Mouse (Mus musculus) mature B cell (primary cell): ENCODE measurements around the gene Mast4.
"Not testable (repeated sequence)": the region's sequence is repeated elsewhere in the genome, so short reads cannot be mapped to it uniquely, and the experiment has no call there.

ENCODE experiments used
- in situ Hi-C: fragments of 300-500 bp; cut with MboI; formaldehyde crosslinking; loops from 2 replicates; pipeline ENCODE4 v1.14.3; 2019

Gene Mast4

DNA sequence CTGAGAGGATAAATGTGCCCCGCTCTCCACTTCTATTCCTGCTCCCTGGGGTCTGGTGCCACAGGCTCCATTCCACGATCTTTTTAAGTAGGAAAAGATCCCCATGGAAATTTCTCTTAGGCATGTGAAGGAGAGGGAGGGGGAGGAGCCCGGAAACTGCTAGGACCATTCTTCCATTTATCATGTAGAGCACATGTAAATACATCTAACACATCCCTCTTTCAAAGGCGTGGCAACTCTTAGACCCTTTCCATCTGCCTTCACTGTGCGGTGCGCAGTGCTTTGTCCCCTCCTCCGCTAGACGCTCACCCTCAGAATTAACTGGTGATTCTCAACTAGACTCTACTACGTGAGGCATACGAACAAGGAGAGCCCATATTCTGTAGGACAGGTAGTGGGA lies 584.4 kb downstream of the Mast4 start:
- in situ Hi-C loops: no loop called here

- in situ Hi-C loops: no loop called here
Measured at GRCm38 (mm10) chr13:102749194-102749593, 585.1 kb downstream of the Mast4 start.

GRCm38 (mm10) chr13:102746803-102747561 lies 587.3 kb downstream of the Mast4 start:
- in situ Hi-C loops: no loop called here

DNA sequence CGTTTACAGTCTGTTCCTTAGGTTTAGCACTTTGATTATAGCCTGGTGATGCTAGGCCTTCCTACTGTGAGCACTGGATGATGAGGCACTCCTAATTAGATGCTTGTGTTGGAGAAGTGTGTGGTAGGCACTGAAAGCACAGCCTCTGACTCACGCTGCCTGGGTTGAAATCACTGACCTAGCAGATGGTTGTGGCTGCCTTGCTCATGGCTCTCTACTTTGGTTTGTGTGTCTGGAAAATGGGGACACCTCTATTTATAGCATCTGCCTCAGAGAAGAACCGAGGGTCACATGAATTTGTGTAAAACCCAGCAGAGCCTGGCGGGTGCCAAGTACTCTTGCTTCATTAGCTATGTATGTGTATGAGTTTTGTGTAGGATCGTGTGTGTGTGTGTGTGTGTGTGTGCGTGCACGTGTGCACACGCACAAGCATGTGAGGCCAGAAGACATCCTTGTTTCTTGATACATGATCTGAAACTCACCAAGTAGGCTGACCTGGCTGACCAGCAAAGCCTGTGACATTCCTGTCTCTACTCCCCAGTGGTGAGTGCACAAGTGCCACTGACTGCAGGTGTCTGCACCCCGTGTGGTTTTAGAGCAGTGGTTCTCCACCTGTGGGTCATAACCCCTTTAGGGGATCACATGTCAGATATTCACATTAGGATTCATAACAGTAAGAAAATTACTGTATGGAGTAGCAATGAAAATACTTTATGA lies 588.5 kb downstream of the Mast4 start:
- in situ Hi-C loops: no loop called here

DNA sequence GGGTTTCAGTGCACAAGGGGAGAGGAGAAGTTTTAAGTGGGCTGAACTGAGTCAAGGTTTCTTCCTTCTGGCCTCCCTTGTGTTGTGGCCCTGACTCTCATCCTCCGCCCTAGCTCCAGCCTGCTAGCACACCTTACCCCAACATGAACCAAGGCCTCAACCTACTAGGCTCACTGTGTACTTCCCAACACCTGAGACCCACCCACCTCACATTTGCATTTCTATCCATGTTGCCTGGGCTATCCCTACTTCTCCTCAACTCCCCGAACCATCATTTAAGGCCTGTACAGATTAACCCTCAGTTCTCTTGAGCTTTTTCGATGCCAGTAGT lies 589.1 kb downstream of the Mast4 start:
- in situ Hi-C loops: no loop called here

GRCm38 (mm10) chr13:102744481-102745269 lies 589.6 kb downstream of the Mast4 start:
- in situ Hi-C loops: loop anchor here (5.0 kb wide), 1 partner anchor 62 kb away; no protein-coding TSS in a partner anchor

DNA sequence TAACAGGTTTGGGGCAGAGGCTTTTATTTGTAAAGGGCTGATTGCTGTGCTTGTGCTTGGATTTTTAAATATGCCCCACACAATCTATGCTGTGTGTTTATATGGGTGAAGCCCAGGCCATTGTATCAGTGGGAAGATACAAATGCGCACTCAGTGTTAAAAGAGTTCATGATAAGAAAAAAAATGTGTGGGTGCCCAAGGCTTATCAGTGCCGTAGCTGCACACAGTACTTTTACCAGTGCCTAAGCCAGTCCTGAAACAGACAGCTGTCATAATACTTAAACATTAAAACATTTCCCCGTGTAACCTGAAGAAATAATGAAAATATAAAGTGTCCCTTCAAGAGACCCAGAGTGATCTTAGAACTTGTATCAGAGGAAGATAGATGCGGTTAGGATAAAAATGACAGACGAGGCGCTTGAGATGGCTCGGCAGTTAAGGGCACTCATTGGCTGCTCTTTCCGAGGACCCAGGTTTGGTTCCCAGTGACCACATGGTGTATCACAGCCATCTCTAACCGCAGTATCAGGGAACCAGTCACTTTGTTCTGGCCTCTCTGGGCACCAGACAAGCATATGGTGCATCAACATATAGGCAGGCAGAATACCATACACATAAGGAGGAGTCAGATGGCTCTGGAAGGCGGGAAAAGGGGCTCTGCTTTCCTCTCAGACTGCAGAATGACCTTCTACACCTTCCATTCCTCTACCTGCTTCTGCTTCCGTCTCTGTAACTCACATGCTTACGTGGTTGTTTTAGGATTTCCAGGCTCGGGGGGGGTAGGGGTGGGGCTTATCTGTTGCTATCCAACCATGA lies 594.4 kb downstream of the Mast4 start:
- in situ Hi-C loops: loop anchor here (5.0 kb wide), 1 partner anchor 58 kb away; no protein-coding TSS in a partner anchor

GRCm38 (mm10) chr13:102737811-102738210 lies 596.5 kb downstream of the Mast4 start:
- in situ Hi-C loops: no loop called here

DNA sequence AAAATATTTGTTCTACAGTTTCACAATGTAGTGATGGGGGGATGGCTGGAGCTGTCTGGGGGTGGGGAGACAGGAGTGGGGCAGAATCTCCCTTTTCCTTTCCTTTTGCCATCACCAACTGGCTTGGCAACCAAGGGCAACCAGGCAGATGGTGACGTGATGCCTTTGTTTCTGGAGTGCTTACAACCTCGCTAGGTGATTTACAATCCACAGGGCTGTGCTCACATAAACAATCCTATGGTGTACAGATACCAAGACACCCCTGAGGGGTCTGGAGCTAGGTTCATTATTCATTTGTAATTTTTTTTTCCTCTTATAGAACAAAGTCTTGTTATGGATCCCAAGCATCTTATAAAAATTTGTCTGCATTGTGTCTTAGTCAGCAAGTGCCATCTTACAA lies 601.2 kb downstream of the Mast4 start:
- in situ Hi-C loops: no loop called here

DNA sequence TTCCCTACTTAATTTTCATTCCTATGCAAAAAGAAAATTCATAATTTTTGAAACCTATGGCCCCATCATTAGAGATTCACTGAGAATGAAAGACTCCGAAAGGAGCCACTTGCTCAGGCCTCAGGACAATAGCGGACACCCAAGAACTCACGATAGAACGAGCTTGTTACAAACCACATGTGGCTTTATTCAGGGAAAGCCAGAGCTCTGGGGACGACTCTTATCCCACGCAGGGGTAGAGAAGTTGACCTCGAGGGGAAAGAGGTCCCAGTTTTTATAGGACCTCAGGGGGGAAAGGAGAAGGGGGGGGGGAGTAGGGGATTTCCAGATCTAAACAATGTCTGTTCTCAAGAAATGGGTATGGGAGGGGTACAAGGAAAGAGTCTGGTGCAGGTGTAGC lies 605.3 kb downstream of the Mast4 start:
- in situ Hi-C loops: not testable (repeated sequence)

DNA sequence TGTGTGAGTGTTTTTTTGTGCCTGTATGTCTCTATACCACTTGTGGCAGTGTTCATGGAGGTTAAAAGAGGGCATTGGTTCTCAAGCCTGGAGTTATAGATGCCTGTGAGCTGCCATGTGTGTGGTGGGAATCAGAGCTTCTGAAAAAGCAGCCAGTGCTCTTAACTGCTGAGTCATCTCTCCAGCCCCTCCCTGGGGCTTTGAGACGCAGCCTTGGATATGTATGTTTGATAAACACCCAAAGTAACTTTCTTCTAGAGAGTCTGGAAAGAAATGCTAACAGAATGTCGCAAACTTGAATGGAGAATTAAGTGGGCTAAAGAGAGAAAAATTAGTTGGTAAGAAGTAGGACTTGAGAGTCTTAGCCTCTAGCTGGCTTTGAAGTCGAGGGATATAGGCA lies 606.3 kb downstream of the Mast4 start:
- in situ Hi-C loops: no loop called here

- in situ Hi-C loops: no loop called here
Measured at GRCm38 (mm10) chr13:102726876-102727275, 607.4 kb downstream of the Mast4 start.

DNA sequence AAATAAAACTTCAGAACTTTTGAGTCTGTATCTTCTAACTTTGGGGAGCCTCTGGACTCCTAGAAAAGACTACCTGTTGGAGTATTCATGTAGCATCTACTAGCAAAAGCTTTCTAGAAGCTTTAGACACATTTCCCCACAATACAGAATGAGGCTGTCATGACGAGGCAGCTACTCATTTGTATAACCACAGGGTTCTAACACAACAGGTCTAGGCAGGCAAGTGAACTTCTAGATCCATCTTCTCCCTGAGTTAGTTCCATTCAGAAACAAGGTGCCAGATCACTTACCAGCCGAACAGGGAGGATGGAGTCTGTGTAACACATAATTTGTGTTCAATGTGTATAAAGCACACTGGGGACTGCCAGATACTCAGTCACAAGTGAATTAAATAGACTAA lies 608.4 kb downstream of the Mast4 start:
- in situ Hi-C loops: no loop called here

DNA sequence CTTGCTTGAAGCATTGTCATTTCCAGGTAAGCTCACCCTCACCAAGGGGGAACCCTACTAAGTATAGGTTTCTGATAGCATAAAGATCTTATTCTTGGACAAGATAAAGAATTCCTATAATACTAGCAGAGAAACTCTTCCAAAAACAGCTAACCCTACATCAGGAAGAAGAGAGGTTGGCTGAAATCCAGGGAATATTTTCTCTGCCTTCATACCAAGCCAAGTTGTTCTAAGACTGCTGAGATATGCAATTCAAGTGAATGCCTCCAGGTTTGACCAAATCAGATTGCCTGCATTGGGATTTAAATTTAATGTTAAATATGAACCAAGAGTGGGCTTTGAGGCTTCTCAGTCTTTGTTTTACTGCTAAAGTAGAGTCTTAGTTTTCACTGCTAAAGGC lies 608.9 kb downstream of the Mast4 start:
- in situ Hi-C loops: no loop called here

DNA sequence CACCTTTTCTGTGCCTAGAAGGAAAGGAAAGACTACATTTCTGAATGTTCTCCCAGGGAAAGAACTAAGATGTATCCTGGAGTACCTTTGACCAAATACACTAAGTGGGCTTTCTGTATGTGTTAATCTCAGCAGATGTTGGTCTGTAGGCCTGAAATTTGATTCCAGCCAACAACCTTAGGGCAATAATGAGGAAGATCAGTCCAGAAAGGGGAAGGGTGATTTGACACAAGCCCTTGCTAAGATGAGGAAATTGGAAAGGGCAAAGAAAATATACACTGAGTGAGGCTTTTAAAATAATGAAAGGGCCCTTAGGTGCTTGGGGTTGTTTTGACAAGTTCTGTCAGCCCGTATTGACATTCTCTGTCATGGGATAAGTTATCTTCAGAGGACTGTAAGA lies 617.3 kb downstream of the Mast4 start:
- in situ Hi-C loops: no loop called here

DNA sequence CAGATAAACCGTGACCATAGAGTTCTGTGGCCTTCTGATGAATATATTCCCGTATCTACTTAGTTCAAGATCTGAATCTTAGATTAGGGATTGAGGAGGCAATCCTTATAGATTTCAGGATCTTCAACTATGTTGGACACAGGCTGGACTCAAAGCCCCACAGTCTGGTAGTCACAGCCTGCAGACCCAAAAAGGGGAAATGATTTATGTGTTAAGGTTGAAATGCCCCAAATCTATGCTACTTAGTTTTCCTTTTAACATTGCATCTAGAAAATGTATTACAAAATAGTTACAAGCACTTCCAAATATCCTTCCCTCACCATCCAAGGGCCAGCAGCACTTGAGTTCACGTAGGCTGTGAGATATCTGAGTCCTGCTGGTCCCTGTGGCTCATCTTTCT lies 633.6 kb downstream of the Mast4 start:
- in situ Hi-C loops: no loop called here

DNA sequence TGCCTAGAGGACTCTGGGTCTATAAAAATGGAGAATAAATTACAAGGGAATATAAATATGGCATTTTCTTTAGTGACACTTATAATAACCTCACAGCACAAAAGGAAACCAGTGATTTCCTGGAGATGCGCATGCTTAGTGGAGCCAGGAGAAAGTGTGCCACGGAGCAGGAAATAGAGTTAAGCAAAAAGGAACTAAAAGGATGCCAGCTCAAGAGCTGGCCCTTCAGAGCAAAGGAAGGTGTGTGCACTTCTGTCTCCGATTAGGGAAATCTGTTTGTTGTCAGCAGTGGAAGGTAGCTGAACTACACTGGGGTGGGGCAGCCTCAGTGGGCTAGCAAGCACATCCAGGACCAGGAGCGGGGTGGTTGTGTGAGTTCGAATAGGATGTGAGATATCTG lies 634.1 kb downstream of the Mast4 start:
- in situ Hi-C loops: no loop called here

DNA sequence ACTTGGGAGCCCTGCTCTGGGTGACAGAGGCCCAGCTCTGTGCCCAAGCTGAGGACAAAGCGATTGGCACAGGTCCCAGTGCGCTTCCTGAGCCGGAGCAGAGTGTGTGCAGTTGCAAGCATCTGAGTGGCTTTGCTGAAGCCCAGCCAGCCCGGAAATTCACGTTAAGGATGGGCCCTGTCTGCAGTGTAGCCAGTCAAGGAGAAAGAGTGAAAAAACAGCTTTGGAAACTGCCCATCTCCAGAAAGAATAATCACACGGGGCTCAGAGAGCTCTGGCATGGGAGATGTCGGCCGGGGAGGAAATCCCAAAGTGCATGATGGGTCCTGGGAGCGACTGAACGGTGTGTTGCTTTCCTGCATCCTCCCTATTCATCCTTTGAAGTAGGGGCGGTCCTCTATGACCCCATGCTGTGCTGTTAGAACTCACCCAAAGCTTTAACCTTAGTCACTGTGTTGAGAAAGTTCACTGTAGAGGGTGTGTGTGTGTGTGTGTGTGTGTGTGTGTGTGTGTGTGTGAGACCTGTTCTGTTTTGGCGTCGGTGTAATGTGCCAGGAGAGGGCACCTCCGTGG lies 635.5 kb downstream of the Mast4 start:
- in situ Hi-C loops: loop anchor here (25.0 kb wide), 1 partner anchor 213 kb away; no protein-coding TSS in a partner anchor

- in situ Hi-C loops: loop anchor here (25.0 kb wide), 1 partner anchor 214 kb away; no protein-coding TSS in a partner anchor
Measured at GRCm38 (mm10) chr13:102698335-102698734, 636.0 kb downstream of the Mast4 start.

DNA sequence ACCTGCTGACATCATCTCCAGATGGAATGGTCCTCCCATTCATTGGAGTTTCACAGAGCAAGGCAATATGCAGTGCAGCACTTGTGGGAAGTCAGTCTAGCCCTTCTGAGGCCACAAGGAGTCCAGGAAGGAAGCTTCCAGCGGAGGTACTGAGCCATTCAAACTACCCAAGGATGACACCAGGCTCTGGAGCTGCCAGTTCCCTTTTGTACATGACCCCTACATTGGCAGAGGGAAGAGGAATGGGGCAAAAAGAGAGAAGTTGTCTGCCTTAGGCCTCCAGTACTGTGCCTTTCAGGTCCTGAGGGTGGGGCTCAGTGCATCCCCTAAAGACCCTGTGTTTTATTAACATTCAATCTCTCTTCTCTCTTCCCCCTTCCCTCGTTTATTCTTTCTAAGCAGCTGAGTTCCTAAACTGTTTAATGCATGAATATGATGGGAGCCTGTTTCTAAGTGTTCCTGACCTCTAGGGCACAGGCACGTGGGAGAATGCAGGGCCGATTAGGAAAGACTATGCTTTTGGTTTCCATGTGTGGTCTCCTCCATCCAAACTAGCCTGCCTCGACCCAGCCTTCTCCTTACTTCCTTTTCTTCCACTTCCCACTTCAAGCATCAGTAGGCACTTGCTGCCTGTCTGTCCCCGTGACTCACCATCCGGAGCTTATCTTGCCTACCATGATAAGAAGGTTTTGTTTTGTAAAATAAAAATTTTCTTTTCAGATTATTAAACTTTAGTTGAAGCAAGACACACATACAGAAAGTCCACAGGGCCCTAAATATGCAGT lies 639.0 kb downstream of the Mast4 start:
- in situ Hi-C loops: loop anchor here (25.0 kb wide), 1 partner anchor 217 kb away; no protein-coding TSS in a partner anchor
